Mouse (Mus musculus): Measurements from ENCODE around the gene Foxa1.

DNA sequence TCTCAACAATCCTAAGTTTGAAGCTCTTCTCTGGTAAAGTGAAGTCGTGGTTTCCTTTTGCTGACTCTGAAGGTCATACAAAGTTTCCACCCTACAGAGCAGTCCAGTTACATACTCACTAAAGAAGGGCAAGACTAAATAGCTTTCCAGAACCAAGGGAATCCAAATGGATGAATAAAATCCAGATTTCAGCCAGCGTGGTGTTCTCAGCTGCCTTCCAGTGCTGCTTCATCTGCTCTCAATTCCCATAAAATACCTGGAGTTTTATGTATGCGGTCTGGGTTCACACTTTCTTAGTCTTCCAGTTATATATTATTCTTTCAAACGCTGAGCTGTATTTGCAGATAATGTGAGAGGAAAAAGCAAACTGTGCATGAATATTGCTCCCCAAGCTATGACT, 35.6 kb downstream of the Foxa1 start:
- TF ChIP-seq CTCF (IDR thresholded peaks at IDR 0.05; ENCODE audit: low read depth) (no peak), EP300 (optimal IDR thresholded peaks at IDR 0.05) (no peak)

All from stomach, postnatal 0 days (tissue).